Comparison of ENCODE assay signal across 10 mouse cellular contexts in genomic region chr7:107642586-107643275, GRCm38 (mm10). TPM values are rescaled to one million over a fixed set of nuclear protein-coding genes. Genes with fewer than 3 reads are reported as not detected.
DNase-seq lines count a peak whose midpoint lies in the region; ATAC-seq and TF ChIP-seq lines count a peak whose summit lies in the region.
"Had no signal": no experiment of that assay in that cellular context is flagged by ENCODE, and none has a peak within 500 bp of the region (broad histone marks: within the 10 kb centered on the region; RNA-seq: fewer than 3 reads in every experiment).

No protein-coding gene starts in this region.

- 77% methylated on average over 7 of the region's 7 CpGs for WGBS in kidney, embryonic 16.5 days
- 70% methylated on average over 7 of the region's 7 CpGs for WGBS in limb, embryonic 14.5 days

- H3K4me1 ChIP-seq in kidney, embryonic 16.5 days (ENCODE audit: insufficient read depth, low read length), result no peaks in the 10 kb centered on the region
- peaks cover 2% of the 10 kb centered on the region; the same call in 1 of the 2 replicates for H3K4me1 ChIP-seq in limb, embryonic 14.5 days (ENCODE audit: control insufficient read depth, insufficient read depth, low read length)
- H3K4me1 ChIP-seq: liver, embryonic 13.5 days; stomach, embryonic 15.5 days had no signal

- ATAC-seq in kidney, embryonic 16.5 days (ENCODE audit: low FRiP score, low TSS enrichment), result no peak
- ATAC-seq in limb, embryonic 14.5 days (ENCODE audit: low FRiP score, low read depth), result no peak
- no peak for ATAC-seq in erythroblast, adult 5-6 weeks (replicated peaks; ENCODE audit: low FRiP score, poor library complexity, severe bottlenecking)
- ATAC-seq: inflammation-experienced regulatory T-cells, adult 6 months had no signal

- no peak overlapping the region for H3K4me3 ChIP-seq in kidney, embryonic 16.5 days (ENCODE audit: low read length)
- no peak overlapping the region for H3K4me3 ChIP-seq in limb, embryonic 14.5 days (replicated peaks; ENCODE audit: low read length)
- H3K4me3 ChIP-seq: liver, embryonic 13.5 days; stomach, embryonic 15.5 days had no signal

- peaks cover 5% of the 10 kb centered on the region; the same call in 1 of the 2 replicates for H3K9me3 ChIP-seq in kidney, embryonic 16.5 days (ENCODE audit: low read length)
- 0 out of 2 replicates have a peak, but pooled peaks cover 2% of the 10 kb centered on the region for H3K9me3 ChIP-seq in limb, embryonic 14.5 days (ENCODE audit: control insufficient read depth, low read length)
- H3K9me3 ChIP-seq: stomach, embryonic 15.5 days had no signal

- H3K27me3 ChIP-seq in kidney, embryonic 16.5 days (ENCODE audit: insufficient read depth, low read length), result no peaks in the 10 kb centered on the region
- H3K27me3 ChIP-seq in limb, embryonic 14.5 days (ENCODE audit: control insufficient read depth, insufficient read depth, low read length), result no peaks in the 10 kb centered on the region
- H3K27me3 ChIP-seq: liver, embryonic 13.5 days; stomach, embryonic 15.5 days had no signal

- DNase-seq in kidney, postnatal 14 days, result peak; percentile 17
- DNase-seq in right cerebral cortex, postnatal 10 days (ENCODE audit: low spot score in 2 of 2), result peak; percentile 61 to 64
- DNase-seq in right cerebral cortex, postnatal 36 days (ENCODE audit: low spot score in 2 of 2), result no peak
- peak; percentile 49 for DNase-seq in limb, embryonic 14.5 days (ENCODE audit: low spot score)
- peak; percentile 6 for DNase-seq in ovary, postnatal 36 days (ENCODE audit: low spot score)
- DNase-seq: liver, embryonic 13.5 days had no signal

- H3K36me3 ChIP-seq in kidney, embryonic 16.5 days (ENCODE audit: insufficient read depth, low read length), result no peaks in the 10 kb centered on the region
- no peaks in the 10 kb centered on the region for H3K36me3 ChIP-seq in limb, embryonic 14.5 days (ENCODE audit: control insufficient read depth, insufficient read depth, low read length)
- H3K36me3 ChIP-seq: liver, embryonic 13.5 days; stomach, embryonic 15.5 days had no signal

- H3K27ac ChIP-seq in kidney, embryonic 16.5 days (ENCODE audit: low read length), result no peak overlapping the region
- no peak overlapping the region for H3K27ac ChIP-seq in limb, embryonic 14.5 days (replicated peaks; ENCODE audit: low read depth, low read length)
- H3K27ac ChIP-seq: liver, embryonic 13.5 days; stomach, embryonic 15.5 days had no signal

- H3K9ac ChIP-seq in kidney, embryonic 16.5 days (replicated peaks; ENCODE audit: low read length), result no peak overlapping the region
- H3K9ac ChIP-seq in limb, embryonic 14.5 days (ENCODE audit: low read depth, low read length, severe bottlenecking), result no peak overlapping the region
- H3K9ac ChIP-seq: liver, embryonic 13.5 days; stomach, embryonic 15.5 days had no signal

- H3K4me2 ChIP-seq in kidney, embryonic 16.5 days (replicated peaks; ENCODE audit: low read depth, low read length), result no peak overlapping the region
- no peak overlapping the region for H3K4me2 ChIP-seq in limb, embryonic 14.5 days (replicated peaks; ENCODE audit: low read depth, low read length, severe bottlenecking)
- H3K4me2 ChIP-seq: liver, embryonic 13.5 days; stomach, embryonic 15.5 days had no signal

- TF ChIP-seq POLR2A in limb, embryonic 14.5 days (IDR thresholded peaks at IDR 0.05; ENCODE audit: borderline replicate concordance, extremely low read depth, insufficient read depth, insufficient read length), result no peak

RNA-seq across cellular contexts. Expression of gene 5330417H12Rik, which starts 17.8 kb away (rescaled TPM):
- polyA plus RNA-seq in kidney, embryonic 16.5 days (2015; fragmentation: Nextera tagmentation; extraction: Ambion mirVana), result not detected in 2 replicates
- polyA plus RNA-seq in limb, embryonic 14.5 days (2012; rRNA removed), result not detected in 2 replicates
- not detected in 2 replicates for polyA plus RNA-seq in limb, embryonic 14.5 days (2014; fragmentation: Nextera tagmentation; extraction: Ambion mirVana)
- total RNA-seq in erythroblast, adult 5-6 weeks (2015; ENCODE audit: low replicate concordance), result not detected in 2 replicates
- total RNA-seq in erythroblast, adult 5-6 weeks (2017; ENCODE audit: low replicate concordance), result not detected in 2 replicates
- polyA plus RNA-seq: inflammation-experienced regulatory T-cells, adult 6 months; liver, embryonic 13.5 days; stomach, embryonic 15.5 days had no signal

RNA-seq across cellular contexts. Expression of gene Ppfibp2, which starts 47.7 kb away (rescaled TPM):
- 6.4 and 7.1 TPM in 2 replicates for polyA plus RNA-seq in kidney, embryonic 16.5 days (2015; fragmentation: Nextera tagmentation; extraction: Ambion mirVana)
- polyA plus RNA-seq in limb, embryonic 14.5 days (2012; rRNA removed), result 13.3 and 14.4 TPM in 2 replicates
- 12.9 and 14.4 TPM in 2 replicates for polyA plus RNA-seq in limb, embryonic 14.5 days (2014; fragmentation: Nextera tagmentation; extraction: Ambion mirVana)
- total RNA-seq in erythroblast, adult 5-6 weeks (2015; ENCODE audit: low replicate concordance), result 2.3 and 2.9 TPM in 2 replicates
- total RNA-seq in erythroblast, adult 5-6 weeks (2017; ENCODE audit: low replicate concordance), result 2.4 and 3.1 TPM in 2 replicates

Comparison
In these comparisons a context has a peak if more than half of its experiments do, and no peak if none do; other contexts are left out.
1. DNase-seq: peak in kidney, postnatal 14 days (single experiment), right cerebral cortex, postnatal 10 days (2 of 2), limb, embryonic 14.5 days (single experiment) and ovary, postnatal 36 days (single experiment); none in right cerebral cortex, postnatal 36 days (0 of 2).